Mouse (Mus musculus) CD8-positive naive resting alpha-beta T cell, adult 2 months (primary cell): ENCODE results near the gene Gm8677.
"Not testable (repeated sequence)": the region's sequence is repeated elsewhere in the genome, so short reads cannot be mapped to it uniquely, and the experiment has no call there.

Experiments
- DNase-seq, 2 experiments: peaks; one replicate each; pipeline ENCODE4 v3.0.0; 2022; ENCODE audit warnings: low read depth in 2 of 2, low spot score in 2 of 2

Gene Gm8677

DNA sequence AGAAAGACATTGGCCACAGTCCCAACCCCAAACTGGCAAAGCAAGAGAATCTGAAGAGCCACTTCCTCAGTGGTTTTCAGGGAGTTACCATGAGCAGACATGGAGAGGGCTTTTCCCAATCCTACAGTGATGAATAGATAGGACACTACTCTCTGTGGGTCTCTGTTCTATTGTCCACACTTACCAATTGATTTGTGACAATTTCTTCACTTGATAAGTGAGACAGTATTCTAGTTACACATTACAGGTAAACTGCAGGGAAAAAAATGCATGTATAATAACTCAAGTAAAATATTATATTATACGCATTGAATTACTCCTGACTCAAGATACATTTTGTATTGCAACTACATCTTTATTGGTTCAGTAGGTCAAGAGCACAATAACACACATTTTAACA is at the start of gene Gm8677:
Gm8677 (minus strand) TSS at position 101 of the 400 bp plus-strand sequence.
- not testable (repeated sequence) for DNase-seq

DNA sequence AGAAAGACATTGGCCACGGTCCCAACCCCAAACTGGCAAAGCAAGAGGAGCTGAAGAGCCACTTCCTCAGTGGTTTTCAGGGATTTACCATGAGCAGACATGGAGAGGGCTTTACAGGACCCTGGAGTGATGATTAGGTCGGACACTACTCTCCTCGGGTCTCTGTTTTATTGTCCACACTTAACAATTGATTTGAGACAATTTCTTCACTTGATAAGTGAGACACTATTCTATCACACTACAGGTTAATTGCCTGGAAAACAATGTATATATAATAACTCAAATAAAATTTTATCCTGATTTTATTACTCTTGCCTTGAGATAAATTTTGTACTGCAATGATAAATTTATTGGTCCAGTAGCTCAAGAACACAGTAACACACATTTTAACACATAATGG is 30.6 kb upstream of the Gm8677 start, which contains the start of gene Gm4201:
Gm4201 (minus strand) TSS at position 101 of the 400 bp plus-strand sequence.
- not testable (repeated sequence) for DNase-seq

DNA sequence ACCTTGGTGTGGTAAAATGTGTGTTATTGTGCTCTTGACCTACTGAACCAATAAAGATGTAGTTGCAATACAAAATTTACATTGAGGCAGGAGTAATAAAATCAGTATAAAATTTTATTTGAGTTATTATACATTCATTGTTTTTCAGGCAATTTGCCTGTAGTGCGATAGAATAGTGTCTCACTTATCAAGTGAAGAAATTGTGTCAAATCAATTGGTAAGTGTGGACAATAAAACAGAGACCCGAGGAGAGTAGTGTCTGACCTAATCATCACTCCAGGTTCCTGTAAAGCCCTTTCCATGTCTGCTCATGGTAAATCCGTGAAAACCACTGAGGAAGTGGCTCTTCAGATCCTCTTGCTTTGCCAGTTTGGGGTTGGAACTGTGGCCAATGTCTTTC is 12.0 kb downstream of the Gm8677 start, which contains the start of gene Vmn1r152:
Vmn1r152 (plus strand) TSS at position 301 of the 400 bp plus-strand sequence.
- not testable (repeated sequence) for DNase-seq

DNA sequence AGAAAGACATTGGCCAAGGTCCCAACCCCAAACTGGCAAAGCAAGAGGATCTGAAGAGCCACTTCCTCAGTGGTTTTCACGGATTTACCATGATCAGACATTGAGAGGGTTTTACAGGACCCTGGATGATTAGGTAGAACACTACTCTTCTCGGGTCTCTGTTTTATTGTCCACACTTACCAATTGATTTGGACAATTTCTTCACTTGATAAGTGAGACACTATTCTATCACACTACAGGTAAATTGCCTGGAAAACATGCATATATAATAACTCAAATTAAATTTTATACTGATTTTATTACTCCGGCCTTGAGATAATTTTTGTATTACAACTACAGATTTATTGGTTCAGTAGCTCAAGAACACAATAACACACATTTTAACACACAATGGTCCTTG is 35.1 kb downstream of the Gm8677 start, which contains the start of gene Vmn1r151:
Vmn1r151 (minus strand) TSS at position 101 of the 400 bp plus-strand sequence.
- not testable (repeated sequence) for DNase-seq
